Mouse (Mus musculus) olfactory bulb, adult 2 months (tissue): ENCODE data around the gene Poll. TPM values are rescaled to one million over a fixed set of nuclear protein-coding genes. Genes with fewer than 3 reads are reported as not detected.

Experiments used
- H3K27ac ChIP-seq: fragments of 200-500 bp; 2 replicates; pipeline ENCODE4 v1.5.1; 2012; ENCODE audit warnings: low read depth, low read length; ENCODE audit not compliant: insufficient read depth
- H3K4me1 ChIP-seq: fragments of 200-500 bp; 2 replicates; pipeline ENCODE4 v1.6.1; 2012; ENCODE audit warnings: low read length; ENCODE audit not compliant: control insufficient read depth, insufficient read depth
- H3K4me3 ChIP-seq: fragments of 200-500 bp; 2 replicates; pipeline ENCODE4 v1.5.1; 2012; ENCODE audit warnings: mild to moderate bottlenecking, low read depth, low read length, moderate library complexity; ENCODE audit not compliant: insufficient read depth
- CTCF ChIP-seq: fragments of 200-500 bp; IDR thresholded peaks from 2 replicates; pipeline ENCODE4 v1.5.1; 2012; ENCODE audit warnings: low read depth, mild to moderate bottlenecking, low read length, moderate library complexity; ENCODE audit not compliant: insufficient read depth
- POLR2A ChIP-seq: fragments of 200-500 bp; IDR thresholded peaks from 2 replicates; pipeline ENCODE4 v1.6.1; 2012; ENCODE audit warnings: mild to moderate bottlenecking, low read depth, low read length, moderate library complexity; ENCODE audit not compliant: insufficient read depth
- WGBS: fragments of 180-500 bp; shearing (Covaris S2); methylation state at CpG from one replicate; pipeline ENCODE4 v1.1.7; 2018; 5-methylcytosine and 5-hydroxymethylcytosine counted together
- polyA plus RNA-seq: library from polyadenylated mRNA; stranded (reverse); fragments of >200 nt; gene quantifications from 2 replicates; pipeline ENCODE4 v1.2.4, GENCODE M21; 2012; ENCODE audit warnings: low replicate concordance; ENCODE audit not compliant: missing spikeins, insufficient read depth, insufficient read length

The Poll gene
- polyA plus RNA-seq, 1 experiment: not detected

- no peak overlapping the region for H3K27ac ChIP-seq
- TF ChIP-seq POLR2A: no peak
- no peak for TF ChIP-seq CTCF
- 97% methylated on average over 7 of the region's 7 CpGs for WGBS
- peaks cover 3% of the 10 kb centered on the region; the same call in 1 of the 2 replicates for H3K4me1 ChIP-seq
- no peak overlapping the region for H3K4me3 ChIP-seq
These were observed 33.7 kb upstream of the Poll start for GRCm38 (mm10) chr19:45594079-45594478.

- Histone ChIP-seq H3K4me1 (peaks cover 3% of the 10 kb centered on the region; the same call in 1 of the 2 replicates), H3K27ac (no peak overlapping the region), H3K4me3 (no peak overlapping the region)
- TF ChIP-seq POLR2A (no peak), CTCF (no peak)
- 83% methylated on average over 9 of the region's 9 CpGs for WGBS
These were observed 32.6 kb upstream of the Poll start for GRCm38 (mm10) chr19:45592916-45593315.

- Histone ChIP-seq H3K27ac (no peak overlapping the region), H3K4me3 (no peak overlapping the region), H3K4me1 (peaks cover 3% of the 10 kb centered on the region; the same call in 1 of the 2 replicates)
- TF ChIP-seq CTCF (no peak), POLR2A (no peak)
- 74% methylated on average over 7 of the region's 7 CpGs for WGBS
These were observed 31.4 kb upstream of the Poll start for GRCm38 (mm10) chr19:45591704-45592103.

- Histone ChIP-seq H3K4me1 (peaks cover 3% of the 10 kb centered on the region; the same call in 1 of the 2 replicates), H3K27ac (no peak overlapping the region), H3K4me3 (no peak overlapping the region)
- WGBS: 96% methylated on average over 6 of the region's 6 CpGs
- TF ChIP-seq CTCF (no peak), POLR2A (no peak)
These were observed 29.4 kb upstream of the Poll start for GRCm38 (mm10) chr19:45589761-45590160.

GRCm38 (mm10) chr19:45587509-45588292 lies 27.4 kb upstream of the Poll start:
- peaks cover 3% of the 10 kb centered on the region; the same call in 1 of the 2 replicates for H3K4me1 ChIP-seq
- no peak overlapping the region for H3K27ac ChIP-seq
- no peak overlapping the region for H3K4me3 ChIP-seq
- TF ChIP-seq CTCF (no peak), POLR2A (no peak)
- 92% methylated on average over 6 of the region's 6 CpGs for WGBS

- no peak overlapping the region for H3K4me3 ChIP-seq
- 79% methylated on average over 3 of the region's 3 CpGs for WGBS
- TF ChIP-seq CTCF (no peak), POLR2A (no peak)
- no peak overlapping the region for H3K27ac ChIP-seq
- peaks cover 3% of the 10 kb centered on the region; the same call in 1 of the 2 replicates for H3K4me1 ChIP-seq
These were observed 26.5 kb upstream of the Poll start for GRCm38 (mm10) chr19:45586850-45587249.

- WGBS: 60% methylated on average over 9 of the region's 9 CpGs
These were observed 24.7 kb upstream of the Poll start for GRCm38 (mm10) chr19:45584856-45585620.

GRCm38 (mm10) chr19:45583136-45583535 lies 22.8 kb upstream of the Poll start:
- WGBS: 89% methylated on average over 6 of the region's 6 CpGs
- Histone ChIP-seq H3K4me3 (no peak overlapping the region), H3K4me1 (no peaks in the 10 kb centered on the region), H3K27ac (no peak overlapping the region)
- no peak for TF ChIP-seq POLR2A
- no peak for TF ChIP-seq CTCF

More at GRCm38 (mm10) chr19:45584856-45585620, 24.7 kb upstream of the Poll start:
- Histone ChIP-seq H3K4me1 (no peaks in the 10 kb centered on the region), H3K27ac (no peak overlapping the region), H3K4me3 (no peak overlapping the region)
- TF ChIP-seq CTCF (no peak), POLR2A (no peak)

GRCm38 (mm10) chr19:45582161-45582560 lies 21.8 kb upstream of the Poll start:
- H3K27ac ChIP-seq: no peak overlapping the region
- H3K4me3 ChIP-seq: no peak overlapping the region
- TF ChIP-seq CTCF (no peak), POLR2A (no peak)
- WGBS: 56% methylated on average over 8 of the region's 8 CpGs
- H3K4me1 ChIP-seq: no peaks in the 10 kb centered on the region
